Mouse (Mus musculus) left cerebral cortex, adult 18-20 months (tissue): ENCODE measurements around the gene Ercc1. TPM values are rescaled to one million over a fixed set of nuclear protein-coding genes. Genes with fewer than 3 reads are reported as not detected.

ENCODE experiments used
- DNase-seq, 2 experiments: peaks; one replicate each; pipeline ENCODE4 v3.0.0; 2021 to 2022; ENCODE audit warnings: low spot score in 2 of 2, mixed read lengths in 1 of 2
- total RNA-seq, 2 experiments: library from RNA; stranded (reverse); gene quantifications; 2 replicates each; pipeline ENCODE4 v1.2.3; 2021

Gene Ercc1
- total RNA-seq, 2 experiments from 2014 or later: 39.1 to 45.2 TPM

DNA sequence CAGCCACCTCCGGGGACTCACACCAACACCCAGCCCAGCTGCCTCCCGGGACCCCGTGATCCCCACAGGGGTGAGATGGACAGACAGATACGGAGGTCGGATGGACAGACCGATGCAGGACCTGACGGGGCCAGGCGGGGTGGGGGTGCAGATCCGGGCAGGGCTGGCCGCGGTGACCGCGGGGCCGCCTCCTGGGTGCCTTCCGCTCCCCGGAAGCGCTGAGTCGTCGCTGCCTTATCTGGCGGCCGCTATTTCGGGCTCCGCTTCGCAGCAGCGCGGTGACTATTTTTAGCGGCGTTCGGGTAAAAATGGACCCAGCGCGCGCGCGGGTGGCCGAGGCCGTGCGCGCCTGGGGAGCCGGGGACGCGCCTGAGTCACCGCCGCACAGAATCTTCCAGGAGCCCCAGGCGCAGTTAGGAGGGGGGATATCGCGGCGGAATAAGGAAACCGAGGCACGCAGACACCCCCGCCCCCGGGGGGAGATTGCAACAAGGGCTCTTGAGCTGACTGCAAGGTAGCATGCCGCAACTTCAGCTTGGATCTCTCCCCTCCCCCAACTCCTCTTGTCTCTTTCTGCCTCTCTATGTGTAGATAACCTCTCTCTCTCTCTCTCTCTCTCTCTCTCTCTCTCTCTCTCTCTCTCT is 11.7 kb upstream of the Ercc1 start:
- DNase-seq: peak; percentile 83 to 91

DNA sequence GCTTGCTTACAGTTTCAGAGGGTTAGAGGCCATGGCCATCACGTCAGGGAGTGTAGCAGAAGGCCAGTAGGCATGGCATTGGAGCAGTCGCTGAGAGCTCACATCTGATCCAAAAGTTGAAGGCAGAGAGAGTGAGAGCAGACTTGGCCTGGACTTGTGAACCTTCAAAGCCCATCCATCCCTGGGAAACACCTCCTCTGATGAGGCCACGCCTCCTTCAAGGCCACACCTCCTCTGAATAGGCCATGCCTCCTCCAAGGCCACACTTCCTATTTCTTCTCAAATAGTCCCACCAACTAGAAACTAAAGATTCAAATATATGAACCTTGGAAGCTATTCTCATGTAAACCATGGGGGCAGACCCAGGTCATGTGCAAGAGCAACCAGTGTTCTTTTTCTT is 9.0 kb upstream of the Ercc1 start:
- DNase-seq: no peak

DNA sequence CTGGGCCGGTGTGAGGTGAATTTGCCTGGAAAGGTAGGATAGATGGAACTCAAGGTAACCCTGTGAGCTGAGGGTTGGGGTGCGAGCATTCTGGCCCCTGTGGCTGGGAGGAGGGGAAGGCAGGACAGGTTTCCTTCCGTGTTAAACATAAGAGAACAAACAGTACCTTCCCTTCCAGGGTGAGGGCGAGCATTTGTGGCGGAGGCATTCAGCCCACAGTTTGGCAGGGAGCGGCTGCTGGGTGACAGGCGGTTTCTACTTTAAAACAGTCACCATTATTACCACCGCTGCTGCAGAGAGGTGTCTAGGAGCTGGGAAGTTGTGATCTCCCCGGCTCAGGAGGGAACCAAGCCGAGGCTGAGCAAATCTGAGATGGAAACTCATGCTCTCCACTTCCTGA is 7.5 kb upstream of the Ercc1 start:
- peak; percentile 51 to 58 for DNase-seq

DNA sequence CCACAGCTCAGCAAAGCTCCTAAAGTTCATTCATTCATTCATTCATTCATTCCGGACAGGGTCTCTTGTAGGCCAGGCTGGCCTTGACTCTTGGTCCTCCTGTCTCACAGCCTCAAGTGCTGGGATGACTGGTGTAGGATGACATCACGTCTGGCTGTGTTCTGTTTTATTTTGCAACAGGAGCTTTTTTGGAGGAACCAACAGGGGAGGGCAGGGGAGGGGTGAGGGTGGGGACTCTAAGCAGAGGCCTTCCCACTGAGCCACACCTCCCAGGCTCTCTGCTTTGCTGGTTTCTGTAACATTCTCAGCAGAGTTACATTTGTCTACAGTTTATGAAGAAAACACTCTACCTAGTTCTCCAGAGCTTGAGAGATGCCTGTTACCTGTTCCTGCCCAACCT is 6.5 kb upstream of the Ercc1 start:
- DNase-seq: no peak

DNA sequence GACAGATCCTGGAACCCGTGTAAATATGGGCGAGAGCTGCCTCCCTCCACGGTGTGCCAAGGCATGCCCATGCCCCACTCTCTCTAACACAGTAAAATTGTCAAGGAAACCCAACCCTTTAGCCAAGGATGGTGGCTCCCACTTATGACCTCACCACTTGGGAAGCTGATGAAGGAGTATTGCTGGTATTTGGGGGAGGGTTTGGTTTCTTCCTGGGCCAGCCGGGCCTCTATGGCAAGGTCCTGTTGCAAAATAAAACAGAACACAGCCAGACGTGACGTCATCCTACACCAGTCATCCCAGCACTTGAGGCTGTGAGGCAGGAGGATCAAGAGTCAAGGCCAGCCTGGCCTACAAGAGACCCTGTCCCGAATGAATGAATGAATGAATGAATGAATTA is 6.0 kb upstream of the Ercc1 start:
- DNase-seq: no peak

DNA sequence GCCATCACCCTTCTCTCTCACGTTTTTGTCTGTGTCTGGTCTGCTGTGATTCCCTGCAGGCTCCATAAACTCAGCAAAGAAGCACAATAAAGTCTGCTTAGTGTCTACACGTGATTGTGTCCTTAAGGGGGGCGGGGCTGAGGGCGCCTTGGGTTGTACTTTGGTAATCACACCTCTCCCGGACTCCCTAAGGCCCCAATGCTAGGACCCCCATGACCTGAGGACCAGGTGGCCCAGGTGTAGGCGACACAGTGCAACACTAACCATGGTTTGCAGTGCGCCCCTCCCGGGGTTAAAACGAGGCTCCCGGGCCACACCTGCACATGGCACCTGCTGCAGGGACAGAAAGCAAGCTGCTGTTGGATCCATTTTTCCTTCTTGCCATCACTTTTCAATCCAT is 3.3 kb upstream of the Ercc1 start:
- no peak for DNase-seq

DNA sequence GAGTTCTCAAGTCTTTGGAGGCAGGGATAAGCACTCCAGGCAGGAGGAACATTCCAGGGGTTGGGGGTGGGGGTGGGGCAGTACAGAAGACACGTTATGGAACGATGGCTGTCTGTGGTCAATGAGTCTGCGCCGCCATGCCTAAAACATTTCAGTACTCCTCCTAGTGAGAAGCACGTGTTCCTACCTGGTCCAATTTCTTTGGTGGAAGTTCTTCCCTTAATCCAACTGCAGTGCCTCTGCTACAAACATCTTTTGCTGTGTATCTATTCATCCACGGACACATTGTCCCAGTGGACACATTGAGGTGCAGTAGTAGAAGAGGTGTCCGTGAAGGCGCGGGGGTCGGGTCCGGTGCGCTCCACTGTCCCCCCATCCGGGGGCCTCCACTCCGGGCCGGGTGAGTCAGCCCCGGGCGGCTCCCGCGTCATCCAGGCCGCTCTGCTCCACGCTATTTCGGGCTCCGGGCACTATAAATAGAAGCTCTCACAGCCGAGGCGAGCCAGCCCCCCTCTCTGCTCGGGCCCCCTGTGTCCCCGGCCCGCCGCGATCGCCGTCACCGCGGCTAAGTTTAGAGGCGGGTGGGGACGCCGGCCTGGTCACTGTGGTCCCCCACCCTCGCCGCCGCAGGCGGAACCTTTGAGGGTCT is 2.7 kb upstream of the Ercc1 start:
- peak; percentile 52 to 58 for DNase-seq

DNA sequence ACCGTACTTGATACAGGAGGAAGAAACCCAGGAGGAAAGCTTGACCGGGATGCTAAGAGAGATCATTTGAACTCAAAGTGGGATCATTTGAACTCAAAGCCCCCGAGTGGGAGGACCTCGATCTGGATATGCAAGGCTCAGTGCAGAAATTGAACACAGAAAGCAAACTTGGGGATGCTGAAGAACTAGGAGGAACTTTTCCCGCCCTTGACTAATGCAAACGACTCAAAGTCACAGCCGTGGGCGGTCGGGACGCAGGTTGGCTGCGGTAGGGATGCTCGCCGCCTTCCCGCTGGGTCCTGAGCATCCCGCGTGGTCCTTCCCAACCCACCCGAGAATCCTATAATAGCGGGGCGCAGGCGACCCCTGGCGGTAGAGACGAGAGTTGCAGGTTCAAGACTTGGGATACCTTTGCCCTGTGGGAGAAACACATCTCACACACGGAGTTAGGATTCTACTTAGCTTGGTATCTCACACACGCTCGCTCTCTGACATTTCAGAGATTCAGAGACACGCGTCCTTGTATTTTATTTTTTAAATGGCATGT is 2.0 kb upstream of the Ercc1 start:
- peak; percentile 91 to 93 for DNase-seq

DNA sequence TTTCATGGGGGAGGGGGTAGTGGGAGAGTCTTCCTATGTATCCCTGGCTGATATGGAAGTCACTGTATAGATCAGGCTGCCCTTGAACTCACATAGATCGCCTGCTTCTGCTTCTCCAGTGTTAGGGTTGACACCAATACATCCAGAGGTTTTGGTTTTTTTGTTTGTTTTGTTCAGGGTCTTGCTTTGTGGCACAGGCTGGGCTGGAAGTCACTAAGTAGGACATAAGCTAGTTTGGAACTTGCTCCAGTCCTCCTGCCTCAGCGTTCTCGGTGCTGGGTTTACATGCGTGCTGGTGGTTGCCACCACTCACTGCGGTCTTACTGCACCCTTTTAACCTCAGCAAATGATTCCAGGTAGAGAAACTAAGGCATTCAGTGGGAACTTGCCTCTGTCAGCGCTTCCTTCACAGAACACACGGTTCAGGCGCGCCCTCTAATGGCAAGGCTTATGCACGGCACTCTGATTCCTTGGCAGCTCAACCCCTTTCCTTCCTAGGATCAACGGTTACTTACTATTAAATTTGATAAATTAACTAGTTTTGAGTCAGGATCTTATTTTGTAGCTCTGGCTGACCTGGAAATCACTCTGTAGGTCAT is 1.3 kb upstream of the Ercc1 start:
- DNase-seq: peak; percentile 70 to 77

DNA sequence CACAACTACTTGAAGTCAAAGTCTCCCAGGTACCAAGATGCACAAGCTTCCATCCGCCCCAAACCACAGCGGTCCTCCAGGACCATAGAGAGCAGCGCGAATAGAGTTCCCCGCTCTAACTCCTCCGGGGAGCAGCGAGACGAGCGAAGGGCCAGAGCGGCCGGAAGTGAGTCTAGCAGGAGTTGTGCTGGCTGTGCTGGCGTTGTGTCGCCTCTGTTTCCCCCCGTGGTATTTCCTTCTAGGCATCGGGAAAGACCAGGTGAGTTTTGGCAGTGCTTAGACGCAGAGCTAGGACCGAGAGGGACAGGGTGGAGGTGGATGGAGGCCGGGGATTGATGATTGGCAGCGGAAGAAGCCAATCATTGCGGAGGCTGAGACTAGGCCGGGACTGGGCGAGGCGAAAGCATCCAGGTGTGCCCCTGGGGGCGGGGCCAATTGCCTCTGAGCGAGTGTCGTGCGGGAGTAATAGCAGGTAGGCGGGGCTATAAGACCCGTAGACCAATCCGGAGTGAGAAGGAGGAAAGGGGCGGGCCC is 427 bp downstream of the Ercc1 start:
- DNase-seq: peak; percentile 94 to 95

DNA sequence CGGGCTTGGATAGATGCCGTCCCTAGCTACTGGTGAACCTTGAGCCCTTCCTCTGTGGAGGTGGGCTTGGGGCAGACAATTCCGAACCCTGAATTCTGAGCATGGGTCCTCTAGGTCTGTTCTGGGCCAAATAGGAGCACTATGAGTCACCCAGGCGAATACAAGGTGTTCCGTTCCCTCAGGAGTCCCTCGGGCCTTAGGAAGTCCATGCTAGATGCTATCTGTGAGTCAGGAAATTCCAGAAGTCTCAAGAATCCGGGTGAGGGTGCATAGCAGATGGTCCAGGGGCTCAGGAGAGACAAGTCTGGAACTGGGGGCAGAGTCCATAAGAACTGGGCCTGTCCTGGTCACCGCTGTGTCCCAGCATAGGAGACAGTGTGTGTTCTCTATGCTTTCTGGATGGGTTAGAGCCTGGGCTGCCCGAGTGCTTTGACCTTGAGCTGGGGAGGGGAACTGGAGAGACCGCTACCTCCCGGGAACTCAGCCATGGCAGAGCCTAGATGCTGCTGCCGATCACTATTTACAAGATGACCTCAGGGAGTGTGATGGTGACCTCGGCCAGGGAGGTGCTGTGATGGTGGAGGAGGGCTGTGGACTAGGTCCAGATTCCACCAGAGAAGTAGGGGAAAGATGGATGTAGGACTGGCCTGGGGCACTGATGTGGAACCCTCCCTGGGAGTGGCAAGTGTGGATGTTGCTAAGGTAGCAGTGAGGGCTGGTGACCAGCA is 4.8 kb downstream of the Ercc1 start:
- DNase-seq: no peak

DNA sequence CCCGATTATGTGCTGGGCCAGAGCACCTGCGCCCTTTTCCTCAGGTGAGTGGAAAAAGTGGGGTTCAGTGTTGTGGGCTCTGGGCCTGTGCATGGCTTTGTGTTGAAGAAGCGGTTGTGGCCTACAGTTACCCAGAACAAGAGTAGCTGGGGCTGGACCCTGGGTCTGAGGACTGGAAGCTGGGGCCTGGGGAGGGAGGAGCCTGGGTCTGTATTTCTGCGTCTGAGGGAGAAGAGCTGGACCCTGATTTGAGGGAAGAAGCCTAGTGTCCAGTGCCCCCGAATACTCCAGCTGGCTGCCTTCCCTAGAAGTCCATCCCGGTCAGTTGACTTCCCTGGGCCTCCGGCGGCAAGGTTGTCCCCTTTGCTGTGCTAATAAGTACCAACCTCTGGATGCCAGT is 5.6 kb downstream of the Ercc1 start:
- no peak for DNase-seq

DNA sequence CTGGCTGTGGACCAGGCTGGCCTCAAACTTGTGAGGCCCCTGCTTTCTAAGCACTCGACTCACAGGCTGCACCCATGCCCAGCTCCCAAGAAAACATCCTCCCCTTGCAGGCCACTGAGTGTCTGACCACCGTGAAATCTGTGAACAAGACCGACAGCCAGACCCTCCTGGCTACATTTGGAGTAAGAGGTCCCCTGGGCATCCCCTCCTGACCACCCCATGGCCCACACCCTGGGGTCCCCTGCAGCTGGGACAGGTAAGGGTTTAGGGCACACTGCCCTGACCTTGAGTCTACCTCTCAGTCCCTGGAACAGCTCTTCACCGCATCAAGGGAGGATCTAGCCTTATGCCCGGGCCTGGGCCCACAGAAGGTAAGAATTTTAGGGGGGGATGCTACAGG is 10.4 kb downstream of the Ercc1 start:
- no peak for DNase-seq

DNA sequence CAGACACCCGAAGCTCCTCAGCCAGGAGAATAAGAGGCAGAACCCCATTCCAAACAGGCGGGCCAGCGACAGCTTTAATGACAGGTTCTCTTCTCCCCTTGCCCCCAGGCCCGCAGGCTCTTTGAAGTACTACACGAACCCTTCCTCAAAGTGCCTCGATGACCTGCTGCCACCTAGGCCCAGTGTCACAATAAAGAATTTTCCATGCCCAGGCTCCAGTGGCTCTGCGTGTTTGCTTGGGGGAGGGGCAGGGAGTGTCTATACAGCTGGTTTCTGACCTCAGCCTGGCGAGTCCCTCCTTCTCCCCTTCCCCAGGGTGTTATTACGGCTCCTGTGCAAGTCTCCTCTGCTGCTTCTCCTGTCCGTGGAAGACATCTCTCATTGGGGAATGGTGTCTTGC is 11.7 kb downstream of the Ercc1 start:
- DNase-seq: no peak

DNA sequence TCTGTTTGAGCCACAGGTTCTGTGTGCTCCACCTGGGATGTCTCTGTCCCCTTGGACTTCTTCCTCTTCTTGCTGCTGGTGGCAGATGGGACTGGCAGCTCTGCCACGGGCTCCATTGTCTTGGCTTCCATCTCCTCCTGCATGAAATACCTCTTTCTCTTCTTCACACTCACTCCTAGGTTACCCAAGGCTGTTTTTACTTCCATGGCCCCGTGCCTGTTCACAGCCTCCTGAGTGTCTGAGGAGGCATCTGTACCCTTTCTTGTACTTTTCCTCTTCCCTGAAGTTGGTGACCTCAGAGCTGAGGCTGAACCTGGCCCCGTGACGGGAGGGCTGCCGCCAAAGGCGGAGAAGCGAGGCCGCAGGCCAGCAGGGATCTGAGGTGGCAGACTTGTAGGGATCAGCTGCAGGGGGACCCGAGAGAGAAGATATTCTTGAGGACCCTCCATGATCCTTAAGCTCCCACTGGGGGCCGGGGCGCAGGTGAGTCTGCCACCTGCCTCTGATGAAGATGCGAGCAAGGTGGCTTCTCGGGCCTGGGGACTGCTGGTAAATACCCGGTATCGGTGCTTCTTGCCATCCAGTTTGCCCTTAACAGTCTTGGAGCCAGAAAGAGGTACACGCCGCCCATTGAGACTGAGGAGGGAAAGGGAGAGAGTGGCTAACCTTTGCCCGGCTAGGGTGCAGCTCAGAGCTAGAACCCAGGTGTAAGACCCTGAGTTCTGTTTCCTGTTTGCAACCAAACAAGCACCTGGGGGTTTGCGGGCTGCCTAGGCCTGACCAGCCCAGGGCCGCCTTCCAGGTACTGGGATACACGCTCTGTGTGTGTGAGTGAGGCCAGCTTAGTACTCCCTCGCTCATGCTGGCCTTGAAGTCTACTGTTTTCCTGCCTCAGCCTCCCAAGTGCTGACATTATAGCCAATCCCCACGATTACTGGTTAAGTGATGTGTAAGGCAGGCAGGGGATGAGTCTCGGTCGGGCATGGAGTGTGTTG is 13.1 kb downstream of the Ercc1 start:
- DNase-seq: no peak

DNA sequence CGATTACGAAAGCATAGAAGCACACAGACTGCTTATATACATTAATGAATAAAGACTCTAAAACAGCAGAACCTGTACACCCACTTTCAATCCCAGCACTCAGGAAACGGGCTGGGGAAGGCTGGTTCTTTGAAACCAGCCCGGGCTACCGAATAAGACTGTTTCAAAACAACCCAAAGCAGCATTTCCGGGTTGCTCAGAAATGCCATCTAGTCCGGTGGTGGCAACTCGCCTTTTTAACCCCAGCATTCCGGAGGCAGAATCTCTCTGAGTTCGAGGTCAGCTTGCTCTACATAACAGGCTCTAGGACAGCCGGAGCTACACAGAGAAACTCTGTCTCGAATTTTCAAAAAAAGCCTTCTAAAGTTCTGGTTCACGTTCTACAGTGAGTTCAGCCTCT is 14.1 kb downstream of the Ercc1 start:
- DNase-seq: no peak

DNA sequence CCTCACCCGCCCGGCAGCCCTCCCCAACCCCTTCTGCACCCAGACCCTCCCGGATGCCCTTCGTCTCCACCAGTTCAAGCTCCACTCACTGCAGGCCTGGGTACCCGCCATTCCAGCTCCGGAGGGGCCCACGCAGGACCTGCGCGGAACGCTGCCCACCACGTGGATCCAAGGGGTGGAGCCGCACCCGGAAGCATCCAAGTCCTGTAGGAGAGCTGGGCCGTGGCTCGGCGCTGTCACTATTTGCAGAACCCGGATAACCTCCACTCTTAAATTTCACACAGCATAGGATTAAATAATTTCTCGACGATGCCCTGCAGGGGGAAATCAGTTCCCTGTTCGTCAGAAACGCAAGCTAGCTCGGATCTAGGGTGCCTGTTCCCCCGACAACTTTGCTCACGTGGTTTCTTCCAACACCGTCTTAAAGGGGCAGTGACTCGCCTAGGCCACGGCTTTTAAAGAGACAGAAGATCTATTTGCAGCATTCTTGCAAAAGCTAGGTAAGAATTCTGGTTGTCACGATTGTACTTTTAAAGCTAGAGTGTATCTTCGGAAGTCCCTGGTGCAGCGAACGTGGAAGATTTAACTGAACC is 14.8 kb downstream of the Ercc1 start, which contains the start of the genes Cd3eap and Ppp1r13l:
Cd3eap (minus strand) TSS at position 185 of the 593 bp plus-strand sequence.
Ppp1r13l (plus strand) TSS at position 451 of the 593 bp plus-strand sequence.
- DNase-seq: peak; percentile 87 to 90

DNA sequence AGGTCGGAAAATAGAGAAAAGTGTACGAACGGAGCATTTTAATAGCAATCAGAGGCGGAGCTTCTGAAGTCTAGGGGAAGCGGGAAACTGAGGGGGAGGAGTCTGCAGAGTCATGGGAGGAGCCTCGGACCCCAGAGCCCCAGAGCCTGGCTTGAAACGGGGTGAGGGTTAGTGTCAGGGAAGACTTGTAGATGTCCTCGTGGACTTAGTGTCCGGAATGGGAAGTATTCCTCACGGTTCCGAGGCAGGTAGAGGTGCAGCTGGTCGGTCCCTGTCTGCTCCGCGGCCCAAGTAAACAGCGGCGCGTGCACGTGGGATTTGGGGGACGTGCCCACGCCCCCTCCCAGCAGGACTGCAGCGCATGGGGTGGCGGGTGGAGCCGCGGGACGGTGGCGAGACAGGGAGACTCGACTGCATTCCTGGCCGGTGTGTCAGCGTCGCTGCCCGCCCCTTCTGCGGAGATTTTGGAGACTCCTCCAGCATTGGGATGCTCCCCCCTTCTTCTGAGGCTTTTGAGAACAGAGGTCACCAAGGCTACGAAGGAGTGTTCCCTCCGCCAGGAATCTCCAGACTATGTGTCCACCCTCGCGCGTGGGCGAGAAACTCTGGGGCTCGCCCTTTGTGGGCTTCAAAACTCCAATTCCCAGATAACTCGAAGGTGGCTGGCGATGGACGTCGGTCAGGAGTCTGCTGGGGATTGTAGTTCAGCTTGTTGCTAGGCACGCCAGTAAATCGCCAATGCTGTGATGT is 15.5 kb downstream of the Ercc1 start:
- DNase-seq: peak; percentile 67 to 70

DNA sequence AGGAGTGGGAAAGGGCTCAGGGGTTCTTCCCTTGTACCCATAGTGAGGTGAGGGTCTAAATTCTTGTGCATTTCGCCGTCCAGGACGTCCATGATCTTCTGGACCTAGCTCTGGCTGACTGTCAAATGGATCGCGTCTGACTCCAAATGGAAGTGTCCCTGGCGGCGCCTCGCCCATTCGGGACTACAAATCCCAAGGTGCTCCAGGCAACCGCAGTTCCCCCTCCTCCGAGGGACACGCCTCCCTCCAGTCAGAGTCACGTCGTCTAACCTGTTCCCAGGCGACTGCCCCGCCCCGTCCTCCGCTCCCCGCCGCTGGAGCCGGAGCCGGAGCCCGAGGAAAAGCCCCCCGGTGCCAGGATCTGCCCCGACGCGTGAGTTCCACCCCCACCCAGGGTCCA is 16.4 kb downstream of the Ercc1 start:
- peak; percentile 89 to 92 for DNase-seq
